Mouse (Mus musculus): ENCODE results near the gene Rdh19. TPM values are rescaled to one million over a fixed set of nuclear protein-coding genes. Genes with fewer than 3 reads are reported as not detected.
A peak's percentile ranks its signal among the peaks of the same experiment; 100 is the strongest.
"Not testable (repeated sequence)": the region's sequence is repeated elsewhere in the genome, so short reads cannot be mapped to it uniquely, and the experiment has no call there.

Gene Rdh19
- polyA plus RNA-seq (2014; fragmentation: Nextera tagmentation; extraction: Ambion mirVana): not detected in 2 replicates

DNA sequence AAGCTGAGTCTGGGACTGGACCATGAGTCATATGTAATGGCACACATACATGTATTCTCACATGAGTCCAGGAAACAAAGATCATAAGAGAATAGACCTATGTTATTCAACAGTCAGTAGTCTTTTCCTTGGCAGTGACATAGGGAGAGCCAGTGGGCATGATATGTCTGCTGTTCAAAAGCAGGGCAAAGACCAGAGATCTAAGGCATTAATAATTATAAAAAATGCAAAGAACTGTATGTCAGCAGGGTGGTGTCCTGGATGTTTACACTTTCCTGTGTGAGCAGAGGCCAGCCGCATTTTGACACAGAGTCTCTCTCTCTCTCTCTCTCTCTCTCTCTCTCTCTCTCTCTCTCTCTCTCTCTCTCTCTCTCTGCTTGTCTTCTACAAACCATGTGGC, at the start of gene Rdh19:
Gene Rdh19 (plus strand): TSS at position 301 of the 400 bp plus-strand sequence.
- no peak for ATAC-seq (ENCODE audit: low FRiP score)
- H3K4me1 ChIP-seq (replicated peaks; ENCODE audit: control insufficient read depth, insufficient read depth, low read length): no peaks in the 10 kb centered on the region
- DNase-seq (ENCODE audit: low spot score): no peak
- no peak within 1 kb of the TSS for H3K4me2 ChIP-seq (replicated peaks; ENCODE audit: low read depth, low read length)
- H3K27me3 ChIP-seq (ENCODE audit: control insufficient read depth, insufficient read depth, low read length): no peaks in the 10 kb centered on the region
- H3K27ac ChIP-seq (ENCODE audit: low read depth, low read length): no peak within 1 kb of the TSS
- H3K4me3 ChIP-seq (ENCODE audit: low read depth, low read length): no peak within 1 kb of the TSS
- 71% methylated on average over 1 of the region's 1 CpGs for WGBS
- H3K9me3 ChIP-seq (ENCODE audit: control insufficient read depth, low read length): no peaks in the 10 kb centered on the region
- no peak within 1 kb of the TSS for H3K9ac ChIP-seq (ENCODE audit: low read depth, low read length)
- H3K36me3 ChIP-seq (ENCODE audit: control insufficient read depth, insufficient read depth, low read length): no peaks in the 10 kb centered on the region

- no peaks in the 10 kb centered on the region for H3K36me3 ChIP-seq (ENCODE audit: control insufficient read depth, insufficient read depth, low read length)
- WGBS: 89% methylated on average over 6 of the region's 6 CpGs
- H3K27ac ChIP-seq (ENCODE audit: low read depth, low read length): no peak within 1 kb of the TSS
- no peaks in the 10 kb centered on the region for H3K27me3 ChIP-seq (ENCODE audit: control insufficient read depth, insufficient read depth, low read length)
- no peaks in the 10 kb centered on the region for H3K4me1 ChIP-seq (replicated peaks; ENCODE audit: control insufficient read depth, insufficient read depth, low read length)
- DNase-seq (ENCODE audit: low spot score) (no peak), ATAC-seq (ENCODE audit: low FRiP score) (no peak)
- H3K9me3 ChIP-seq (ENCODE audit: control insufficient read depth, low read length): no peaks in the 10 kb centered on the region
- no peak within 1 kb of the TSS for H3K4me2 ChIP-seq (replicated peaks; ENCODE audit: low read depth, low read length)
- H3K9ac ChIP-seq (ENCODE audit: low read depth, low read length): no peak within 1 kb of the TSS
- no peak within 1 kb of the TSS for H3K4me3 ChIP-seq (ENCODE audit: low read depth, low read length)
Observed at GRCm38 (mm10) chr10:127800891-127801290, 48.8 kb upstream of the Rdh19 start, which contains the start of gene Rdh16. Gene Rdh16 (plus strand): TSS chr10:127801152.

DNA sequence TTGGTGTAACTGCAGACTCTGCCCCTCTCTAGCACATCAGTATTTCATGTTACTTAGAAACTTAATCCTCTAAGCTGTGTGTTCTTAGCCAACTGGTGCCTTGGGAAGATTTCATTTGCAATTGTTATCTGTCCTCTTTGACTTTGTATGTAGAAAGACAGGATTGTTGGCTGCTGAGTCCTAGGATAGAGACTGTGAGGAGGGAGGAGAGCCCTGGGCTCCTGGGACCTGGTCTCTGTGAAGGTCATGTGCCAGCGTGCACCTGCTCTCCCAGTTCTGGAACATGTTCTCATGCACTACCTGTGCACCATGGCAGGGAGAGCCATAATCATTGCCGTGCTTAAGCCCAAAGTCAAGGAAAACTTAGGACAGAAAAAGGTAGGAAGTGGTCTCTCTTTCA, 48.1 kb upstream of the Rdh19 start:
- H3K9me3 ChIP-seq (ENCODE audit: control insufficient read depth, low read length): no peaks in the 10 kb centered on the region
- no peak for DNase-seq (ENCODE audit: low spot score)
- H3K27me3 ChIP-seq (ENCODE audit: control insufficient read depth, insufficient read depth, low read length): no peaks in the 10 kb centered on the region
- H3K4me1 ChIP-seq (replicated peaks; ENCODE audit: control insufficient read depth, insufficient read depth, low read length): no peaks in the 10 kb centered on the region
- no peak overlapping the region for H3K27ac ChIP-seq (ENCODE audit: low read depth, low read length)
- H3K4me3 ChIP-seq (ENCODE audit: low read depth, low read length): no peak overlapping the region
- no peaks in the 10 kb centered on the region for H3K36me3 ChIP-seq (ENCODE audit: control insufficient read depth, insufficient read depth, low read length)
- no peak for ATAC-seq (ENCODE audit: low FRiP score)
- 89% methylated on average over 2 of the region's 2 CpGs for WGBS
- H3K4me2 ChIP-seq (replicated peaks; ENCODE audit: low read depth, low read length): no peak overlapping the region
- H3K9ac ChIP-seq (ENCODE audit: low read depth, low read length): no peak overlapping the region

- Histone ChIP-seq H3K27me3 (ENCODE audit: control insufficient read depth, insufficient read depth, low read length) (no peaks in the 10 kb centered on the region), H3K4me1 (replicated peaks; ENCODE audit: control insufficient read depth, insufficient read depth, low read length) (no peaks in the 10 kb centered on the region), H3K9ac (ENCODE audit: low read depth, low read length) (no peak overlapping the region), H3K36me3 (ENCODE audit: control insufficient read depth, insufficient read depth, low read length) (no peaks in the 10 kb centered on the region), H3K27ac (ENCODE audit: low read depth, low read length) (no peak overlapping the region), H3K9me3 (ENCODE audit: control insufficient read depth, low read length) (no peaks in the 10 kb centered on the region), H3K4me3 (ENCODE audit: low read depth, low read length) (no peak overlapping the region), H3K4me2 (replicated peaks; ENCODE audit: low read depth, low read length) (no peak overlapping the region)
- 82% methylated on average over 5 of the region's 5 CpGs for WGBS
- DNase-seq (ENCODE audit: low spot score): no peak
- no peak for ATAC-seq (ENCODE audit: low FRiP score)
Observed at GRCm38 (mm10) chr10:127802236-127802635, 47.5 kb upstream of the Rdh19 start.

- WGBS: 57% methylated on average over 7 of the region's 7 CpGs
- no peak for DNase-seq (ENCODE audit: low spot score)
- Histone ChIP-seq H3K27me3 (ENCODE audit: control insufficient read depth, insufficient read depth, low read length) (no peaks in the 10 kb centered on the region), H3K4me3 (ENCODE audit: low read depth, low read length) (no peak overlapping the region), H3K9me3 (ENCODE audit: control insufficient read depth, low read length) (no peaks in the 10 kb centered on the region), H3K4me1 (replicated peaks; ENCODE audit: control insufficient read depth, insufficient read depth, low read length) (no peaks in the 10 kb centered on the region), H3K4me2 (replicated peaks; ENCODE audit: low read depth, low read length) (no peak overlapping the region), H3K27ac (ENCODE audit: low read depth, low read length) (no peak overlapping the region), H3K36me3 (ENCODE audit: control insufficient read depth, insufficient read depth, low read length) (no peaks in the 10 kb centered on the region), H3K9ac (ENCODE audit: low read depth, low read length) (no peak overlapping the region)
- no peak for ATAC-seq (ENCODE audit: low FRiP score)
Observed at GRCm38 (mm10) chr10:127804416-127804815, 45.3 kb upstream of the Rdh19 start.

DNA sequence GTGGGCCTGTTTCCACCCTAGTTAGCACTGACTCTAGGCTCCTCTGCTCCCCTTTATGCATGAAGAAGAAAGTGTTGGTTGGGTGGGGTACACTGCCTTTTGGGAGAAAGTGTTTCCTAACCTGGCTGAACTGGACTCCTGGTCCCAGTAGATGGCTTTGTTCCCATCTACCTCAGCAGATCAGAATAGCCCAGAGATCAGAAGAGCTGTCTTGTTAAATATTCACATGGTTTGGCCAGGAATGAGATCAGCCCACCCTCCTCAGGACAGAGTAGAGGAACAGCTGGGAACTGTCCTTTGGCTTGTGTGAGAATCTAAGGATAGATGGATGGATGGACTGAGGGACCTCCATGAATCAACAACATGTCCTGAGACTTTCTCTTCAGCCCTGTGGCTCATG, 33.8 kb upstream of the Rdh19 start:
- DNase-seq (ENCODE audit: low spot score): no peak

GRCm38 (mm10) chr10:127817268-127817910, 32.3 kb upstream of the Rdh19 start:
- ATAC-seq (ENCODE audit: low FRiP score); H3K4me3 ChIP-seq (ENCODE audit: low read depth, low read length); H3K9me3 ChIP-seq (ENCODE audit: control insufficient read depth, low read length): not testable (repeated sequence)

More for the DNA sequence above, 33.8 kb upstream of the Rdh19 start:
- peaks cover 1% of the 10 kb centered on the region; the same call in 1 of the 2 replicates for H3K9me3 ChIP-seq (ENCODE audit: control insufficient read depth, low read length)
- no peaks in the 10 kb centered on the region for H3K36me3 ChIP-seq (ENCODE audit: control insufficient read depth, insufficient read depth, low read length)
- no peak overlapping the region for H3K4me2 ChIP-seq (replicated peaks; ENCODE audit: low read depth, low read length)
- H3K27ac ChIP-seq (ENCODE audit: low read depth, low read length): no peak overlapping the region
- no peaks in the 10 kb centered on the region for H3K27me3 ChIP-seq (ENCODE audit: control insufficient read depth, insufficient read depth, low read length)
- H3K9ac ChIP-seq (ENCODE audit: low read depth, low read length): no peak overlapping the region
- no peak for ATAC-seq (ENCODE audit: low FRiP score)
- no peak overlapping the region for H3K4me3 ChIP-seq (ENCODE audit: low read depth, low read length)
- no peaks in the 10 kb centered on the region for H3K4me1 ChIP-seq (replicated peaks; ENCODE audit: control insufficient read depth, insufficient read depth, low read length)

GRCm38 (mm10) chr10:127821806-127822205, 27.9 kb upstream of the Rdh19 start:
- ATAC-seq (ENCODE audit: low FRiP score); H3K36me3 ChIP-seq (ENCODE audit: control insufficient read depth, insufficient read depth, low read length); H3K27ac ChIP-seq (ENCODE audit: low read depth, low read length); DNase-seq (ENCODE audit: low spot score); H3K4me1 ChIP-seq (replicated peaks; ENCODE audit: control insufficient read depth, insufficient read depth, low read length); H3K9me3 ChIP-seq (ENCODE audit: control insufficient read depth, low read length); H3K4me3 ChIP-seq (ENCODE audit: low read depth, low read length); H3K27me3 ChIP-seq (ENCODE audit: control insufficient read depth, insufficient read depth, low read length); H3K4me2 ChIP-seq (replicated peaks; ENCODE audit: low read depth, low read length); H3K9ac ChIP-seq (ENCODE audit: low read depth, low read length): not testable (repeated sequence)
- WGBS: 93% methylated on average over 2 of the region's 2 CpGs

More at GRCm38 (mm10) chr10:127817268-127817910, 32.3 kb upstream of the Rdh19 start:
- not testable (repeated sequence) for H3K27ac ChIP-seq (ENCODE audit: low read depth, low read length); H3K27me3 ChIP-seq (ENCODE audit: control insufficient read depth, insufficient read depth, low read length); H3K4me1 ChIP-seq (replicated peaks; ENCODE audit: control insufficient read depth, insufficient read depth, low read length); H3K36me3 ChIP-seq (ENCODE audit: control insufficient read depth, insufficient read depth, low read length); H3K9ac ChIP-seq (ENCODE audit: low read depth, low read length); DNase-seq (ENCODE audit: low spot score); H3K4me2 ChIP-seq (replicated peaks; ENCODE audit: low read depth, low read length)
- WGBS: 88% methylated on average over 4 of the region's 4 CpGs

DNA sequence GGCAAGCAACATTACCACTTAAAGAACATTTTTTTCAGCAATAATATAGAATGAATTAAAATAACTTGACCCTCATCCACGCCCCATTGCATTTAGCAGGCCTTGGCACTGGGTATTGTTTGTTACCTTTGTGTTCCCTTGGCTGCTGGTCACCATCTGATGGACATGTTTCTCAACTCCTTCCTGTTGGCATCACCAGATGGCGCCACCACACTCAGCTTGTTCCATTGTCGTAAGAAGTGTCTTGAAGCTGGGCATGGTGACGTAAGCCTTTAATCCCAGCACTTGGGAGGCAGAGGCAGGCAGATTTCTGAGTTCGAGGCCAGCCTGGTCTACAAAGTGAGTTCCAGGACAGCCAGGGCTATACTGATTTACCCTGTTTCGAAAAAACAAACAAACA, 24.3 kb upstream of the Rdh19 start:
- WGBS: 80% methylated on average over 6 of the region's 6 CpGs
- no peaks in the 10 kb centered on the region for H3K4me1 ChIP-seq (replicated peaks; ENCODE audit: control insufficient read depth, insufficient read depth, low read length)
- H3K36me3 ChIP-seq (ENCODE audit: control insufficient read depth, insufficient read depth, low read length): no peaks in the 10 kb centered on the region
- DNase-seq (ENCODE audit: low spot score) (peak; percentile 20), ATAC-seq (ENCODE audit: low FRiP score) (no peak)
- H3K27me3 ChIP-seq (ENCODE audit: control insufficient read depth, insufficient read depth, low read length): no peaks in the 10 kb centered on the region
- no peak overlapping the region for H3K27ac ChIP-seq (ENCODE audit: low read depth, low read length)
- H3K4me2 ChIP-seq (replicated peaks; ENCODE audit: low read depth, low read length): no peak overlapping the region
- H3K4me3 ChIP-seq (ENCODE audit: low read depth, low read length): no peak overlapping the region
- H3K9me3 ChIP-seq (ENCODE audit: control insufficient read depth, low read length): peaks cover 3% of the 10 kb centered on the region; the same call in 1 of the 2 replicates
- H3K9ac ChIP-seq (ENCODE audit: low read depth, low read length): no peak overlapping the region
